Mouse (Mus musculus) thymus, adult 2 months (tissue): ENCODE measurements at regions not wholly inside any gene's neighbourhood (a gene's known extent, or its start where the extent isn't known, plus 50 kb on each side); places are given as distances from the start of the nearest gene placed in this dataset.

ENCODE experiments used
- DNase-seq: peaks from one replicate; pipeline ENCODE4 v3.0.0; 2021
- H3K27ac ChIP-seq: fragments of 200-500 bp; 2 replicates; pipeline ENCODE4 v1.5.1; 2012; ENCODE audit warnings: low read length, control low read depth; ENCODE audit not compliant: control insufficient read depth, insufficient read depth
- H3K27me3 ChIP-seq: fragments of 200-500 bp; 2 replicates; pipeline ENCODE4 v1.6.1; 2012; ENCODE audit warnings: mild to moderate bottlenecking, low read length, moderate library complexity, mixed read lengths; ENCODE audit not compliant: control insufficient read depth, insufficient read depth
- H3K36me3 ChIP-seq: fragments of 200-500 bp; 2 replicates; pipeline ENCODE4 v1.6.1; 2012; ENCODE audit warnings: mild to moderate bottlenecking, low read length, moderate library complexity; ENCODE audit not compliant: control insufficient read depth, insufficient read depth
- H3K4me1 ChIP-seq: fragments of 200-500 bp; replicated peaks from 2 replicates; pipeline ENCODE4 v1.6.1; 2012; ENCODE audit warnings: low read length; ENCODE audit not compliant: control insufficient read depth, insufficient read depth
- H3K4me3 ChIP-seq: fragments of 200-500 bp; 2 replicates; pipeline ENCODE4 v1.5.1; 2012; ENCODE audit warnings: mild to moderate bottlenecking, low read length, control low read depth, moderate library complexity; ENCODE audit not compliant: control insufficient read depth, insufficient read depth
- CTCF ChIP-seq: fragments of 200-500 bp; IDR thresholded peaks from 2 replicates; pipeline ENCODE4 v1.5.1; 2012; ENCODE audit warnings: mild to moderate bottlenecking, control low read depth, low read length, moderate library complexity, borderline replicate concordance; ENCODE audit not compliant: control insufficient read depth, poor library complexity, insufficient read depth; ENCODE audit errors: extremely low read depth
- POLR2A ChIP-seq: fragments of 200-500 bp; IDR thresholded peaks from 2 replicates; pipeline ENCODE4 v1.6.1; 2012; ENCODE audit warnings: mild to moderate bottlenecking, low read length, control low read depth, moderate library complexity; ENCODE audit not compliant: control insufficient read depth, poor library complexity, insufficient read depth; ENCODE audit errors: extremely low read depth
- WGBS: fragments of 180-500 bp; shearing (Covaris S2); methylation state at CpG from one replicate; pipeline ENCODE4 v1.1.7; 2018; 5-methylcytosine and 5-hydroxymethylcytosine counted together

- no peaks in the 10 kb centered on the region for H3K27me3 ChIP-seq
- 81% methylated on average over 3 of the region's 3 CpGs for WGBS
- H3K27ac ChIP-seq: no peak overlapping the region
- no peaks in the 10 kb centered on the region for H3K4me1 ChIP-seq
- TF ChIP-seq POLR2A: no peak
- no peak for TF ChIP-seq CTCF
- DNase-seq: no peak
- H3K4me3 ChIP-seq: no peak overlapping the region
- no peaks in the 10 kb centered on the region for H3K36me3 ChIP-seq
Measured at GRCm38 (mm10) chr8:89279844-89280243, 235.9 kb upstream of the Sall1 start.

DNA sequence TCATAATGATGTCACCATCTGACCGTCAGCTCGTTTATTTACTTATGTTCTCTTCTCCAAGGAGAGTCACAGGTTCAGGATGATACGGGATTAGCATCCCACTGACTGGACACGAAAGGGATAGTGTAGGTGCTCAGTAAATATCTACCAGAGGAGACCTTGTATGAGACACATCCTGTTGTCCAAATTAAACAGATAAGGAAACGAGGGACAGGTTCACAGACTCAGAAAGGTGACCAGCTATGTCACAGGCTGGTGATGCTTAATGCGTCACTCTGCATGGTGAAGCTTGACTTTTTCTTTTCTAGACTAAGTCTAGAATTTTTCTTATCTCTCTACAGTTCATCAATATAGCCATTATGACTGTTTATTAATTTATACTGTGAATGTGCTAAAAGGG lies 235.2 kb upstream of the Sall1 start:
- TF ChIP-seq POLR2A (no peak), CTCF (no peak)
- Histone ChIP-seq H3K4me3 (no peak overlapping the region), H3K36me3 (no peaks in the 10 kb centered on the region), H3K27me3 (no peaks in the 10 kb centered on the region), H3K27ac (no peak overlapping the region), H3K4me1 (no peaks in the 10 kb centered on the region)
- DNase-seq: no peak
- 89% methylated on average over 6 of the region's 6 CpGs for WGBS

DNA sequence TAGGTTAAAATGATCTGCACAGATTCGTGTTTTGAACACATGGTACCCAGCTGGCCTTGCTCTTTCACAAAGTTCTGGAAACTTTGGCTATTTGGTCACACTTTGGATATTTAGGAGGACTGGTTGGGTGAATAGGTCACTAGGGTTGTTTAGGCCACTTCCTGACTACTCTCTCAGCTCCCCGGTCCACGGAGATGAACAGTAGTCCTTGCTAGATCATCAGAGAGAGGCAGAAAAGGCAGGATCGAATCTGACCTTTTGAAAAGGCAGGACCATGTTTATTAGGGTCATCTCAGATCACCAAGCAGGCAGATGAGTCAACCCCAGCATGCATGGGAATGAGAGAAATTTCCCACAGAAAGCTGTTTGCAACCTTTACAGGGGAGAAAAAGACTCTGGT lies 229.3 kb upstream of the Sall1 start:
- TF ChIP-seq CTCF (no peak), POLR2A (no peak)
- H3K4me3 ChIP-seq: no peak overlapping the region
- H3K27ac ChIP-seq: no peak overlapping the region
- H3K4me1 ChIP-seq: no peaks in the 10 kb centered on the region
- no peak for DNase-seq
- H3K36me3 ChIP-seq: no peaks in the 10 kb centered on the region
- WGBS: 59% methylated on average over 4 of the region's 4 CpGs
- H3K27me3 ChIP-seq: no peaks in the 10 kb centered on the region

DNA sequence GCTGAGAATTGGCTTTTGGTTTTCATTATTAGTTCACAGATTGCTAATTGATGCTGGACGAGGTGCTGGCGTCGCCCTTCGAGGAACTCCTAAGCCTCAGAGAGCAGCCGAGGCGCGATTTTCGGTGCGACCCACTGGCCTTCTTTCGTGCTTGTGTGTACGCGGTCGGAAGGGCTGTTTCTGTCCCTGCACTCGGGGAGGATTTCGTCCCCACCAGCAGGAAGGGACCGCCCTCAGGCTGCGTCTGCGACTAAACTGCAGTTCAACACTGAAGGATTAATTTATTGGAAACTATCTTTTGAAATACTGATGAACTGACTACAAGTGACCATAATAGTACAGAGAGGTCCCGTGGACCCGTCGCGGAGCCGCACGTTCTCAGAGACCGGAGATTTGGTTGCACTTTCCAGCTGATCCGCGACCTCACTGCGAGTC lies 228.4 kb upstream of the Sall1 start:
- Histone ChIP-seq H3K36me3 (no peaks in the 10 kb centered on the region), H3K27ac (no peak overlapping the region), H3K4me3 (no peak overlapping the region), H3K27me3 (no peaks in the 10 kb centered on the region), H3K4me1 (no peaks in the 10 kb centered on the region)
- TF ChIP-seq CTCF: no peak
- no peak for TF ChIP-seq POLR2A
- DNase-seq: no peak
- 6% methylated on average over 28 of the region's 28 CpGs for WGBS

- no peak overlapping the region for H3K4me3 ChIP-seq
- 37% methylated on average over 22 of the region's 22 CpGs for WGBS
- no peak for DNase-seq
- H3K36me3 ChIP-seq: no peaks in the 10 kb centered on the region
- no peaks in the 10 kb centered on the region for H3K27me3 ChIP-seq
- H3K4me1 ChIP-seq: no peaks in the 10 kb centered on the region
- no peak for TF ChIP-seq CTCF
- no peak overlapping the region for H3K27ac ChIP-seq
Measured at GRCm38 (mm10) chr8:89271381-89272355, 227.7 kb upstream of the Sall1 start.

DNA sequence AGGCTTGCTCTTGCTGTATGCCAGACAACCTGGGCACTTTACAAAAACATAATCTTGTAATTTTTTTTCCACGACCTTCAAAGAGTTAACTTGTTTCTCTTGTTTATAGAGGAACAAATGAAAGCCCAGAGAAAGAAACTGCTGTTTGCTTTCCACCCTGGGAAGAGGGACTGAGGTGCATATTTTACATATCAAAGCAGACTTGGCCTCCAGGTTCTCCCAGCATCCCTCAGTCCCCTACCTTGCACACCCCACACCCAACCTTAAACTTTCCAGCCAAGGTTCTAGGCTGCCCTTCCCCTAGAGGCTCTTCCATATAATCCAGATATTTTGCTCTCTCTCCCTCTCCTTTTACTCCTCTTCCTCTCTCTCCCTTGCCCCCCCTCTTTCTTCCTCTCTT lies 226.0 kb upstream of the Sall1 start:
- no peak for DNase-seq
- H3K27me3 ChIP-seq: no peaks in the 10 kb centered on the region
- 53% methylated on average over 1 of the region's 1 CpGs for WGBS

More for the DNA sequence above, 226.0 kb upstream of the Sall1 start:
- TF ChIP-seq CTCF (no peak), POLR2A (no peak)
- no peak overlapping the region for H3K27ac ChIP-seq
- no peaks in the 10 kb centered on the region for H3K36me3 ChIP-seq
- no peaks in the 10 kb centered on the region for H3K4me1 ChIP-seq
- H3K4me3 ChIP-seq: no peak overlapping the region
